Mouse (Mus musculus) liver, postnatal 0 days (tissue): ENCODE measurements around the gene Tigar.

Source experiments
- CTCF ChIP-seq: sonication (generic); IDR thresholded peaks from 2 replicates; pipeline ENCODE4 v1.5.1; 2016; ENCODE audit warnings: antibody characterized with exemption, low read depth
- EP300 ChIP-seq: IDR thresholded peaks from 2 replicates; pipeline ENCODE4 v1.6.1; 2016; ENCODE audit warnings: antibody characterized with exemption, low read depth, mild to moderate bottlenecking

GRCm38 (mm10) chr6:127131946-127132345 is 22.6 kb upstream of the Tigar start:
- no peak for TF ChIP-seq CTCF
- TF ChIP-seq EP300: no peak
